Mouse (Mus musculus) induced T-regulatory cell, adult 2 months (primary cell): ENCODE data around the gene Rhbdd1.

ENCODE experiments used
- DNase-seq: peaks from one replicate; pipeline ENCODE4 v3.0.0-alpha.2; 2012; ENCODE audit warnings: low read depth

Gene Rhbdd1

DNA sequence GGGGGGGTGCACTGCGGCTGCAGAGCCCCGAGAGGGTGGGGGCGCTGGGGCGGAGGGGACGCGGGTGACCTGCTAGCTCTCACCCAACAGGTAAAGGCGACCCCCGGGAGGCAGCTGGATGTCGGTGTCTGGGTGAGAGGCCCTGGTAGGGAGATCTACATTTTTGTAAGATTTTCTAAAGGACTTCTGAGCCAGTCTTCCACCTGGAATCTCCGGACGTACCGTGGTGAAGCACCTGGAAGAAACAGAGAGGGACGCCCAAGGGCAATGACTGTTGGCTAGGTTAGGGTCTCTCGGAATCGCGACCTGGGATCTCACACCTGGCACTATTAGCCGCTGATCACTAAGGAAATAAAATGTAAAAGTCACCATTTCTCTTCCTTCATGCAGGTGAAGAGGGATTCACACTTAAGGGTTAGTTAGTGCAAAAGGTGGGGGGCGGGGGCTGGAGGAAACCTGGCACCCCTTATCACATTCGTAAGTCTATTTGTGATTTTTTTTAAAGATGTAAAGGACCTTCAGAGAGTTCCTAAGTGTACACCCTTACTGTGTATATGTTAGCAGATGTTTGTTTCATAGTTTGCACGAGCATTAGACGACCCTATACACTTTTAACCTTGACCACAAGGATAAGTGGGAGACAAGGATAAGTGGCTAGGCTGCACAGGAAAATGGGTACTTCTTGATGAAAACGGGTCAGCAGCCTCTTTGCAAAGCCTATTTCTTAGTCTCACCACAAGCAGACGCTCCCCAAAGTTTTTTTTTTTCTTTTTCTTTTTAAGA, 24.1 kb upstream of the Rhbdd1 start:
- no peak for DNase-seq

GRCm38 (mm10) chr1:82292771-82293170, 23.5 kb upstream of the Rhbdd1 start:
- peak; percentile 6 for DNase-seq

DNA sequence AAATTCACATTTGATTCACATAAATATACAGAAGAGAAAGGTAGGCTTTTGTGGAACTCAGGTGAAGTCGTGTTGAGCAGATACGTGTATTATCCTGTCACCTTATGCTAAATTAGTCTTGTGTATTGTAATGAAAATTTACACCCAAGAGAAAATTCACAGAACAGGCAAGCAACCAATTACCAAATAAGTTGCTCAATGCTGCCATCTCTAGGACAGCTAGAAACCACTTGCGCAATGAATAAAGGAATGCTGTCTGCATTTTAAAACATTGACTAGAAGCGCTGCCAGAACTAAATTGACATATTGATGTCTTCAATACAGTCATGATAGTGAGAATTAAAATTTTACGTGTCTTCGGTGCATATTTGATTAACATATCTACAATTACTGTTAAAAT, 22.1 kb upstream of the Rhbdd1 start:
- DNase-seq = peak; percentile 63

- DNase-seq = peak; percentile 18
Observed at GRCm38 (mm10) chr1:82298586-82298985, 17.7 kb upstream of the Rhbdd1 start.

DNA sequence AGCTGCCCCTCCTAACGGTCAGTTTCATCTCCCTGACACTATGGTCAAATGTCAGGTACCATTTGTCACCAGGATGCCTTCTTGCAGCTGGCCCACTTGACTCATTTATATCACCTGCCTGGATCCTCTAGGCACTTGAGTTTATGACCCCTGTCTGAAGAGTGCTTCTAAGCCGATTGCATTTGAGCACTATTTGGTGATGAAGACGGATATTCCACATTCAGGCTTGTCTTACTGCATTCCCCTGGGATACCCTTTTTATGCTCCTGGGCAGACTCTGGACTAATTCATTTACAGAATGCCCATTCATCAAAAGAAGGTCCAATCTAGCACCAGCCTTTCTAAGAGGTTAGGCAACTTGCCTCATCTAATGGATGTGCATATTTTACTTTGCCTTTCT, 11.8 kb upstream of the Rhbdd1 start:
- no peak for DNase-seq

GRCm38 (mm10) chr1:82316746-82317126, 484 bp downstream of the Rhbdd1 start:
- no peak for DNase-seq

DNA sequence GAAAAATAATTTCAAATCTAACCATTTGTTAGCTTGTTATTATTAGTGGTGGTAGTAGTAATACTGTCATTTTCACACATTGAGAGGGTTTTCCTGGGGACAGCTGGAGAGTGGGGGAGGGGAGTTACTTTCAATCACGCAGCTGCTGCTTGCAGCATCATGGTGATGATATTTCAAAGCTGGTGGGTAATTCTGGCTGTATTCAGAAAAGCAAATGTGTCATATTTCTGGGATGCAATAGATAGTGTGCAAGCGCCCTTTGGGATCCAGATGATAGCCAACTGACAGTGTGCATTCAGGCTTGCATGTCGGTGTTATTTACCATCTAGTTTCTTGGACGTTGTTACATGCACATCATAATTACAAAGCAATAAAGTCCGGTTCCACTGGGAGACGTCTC, 4.2 kb downstream of the Rhbdd1 start:
- no peak for DNase-seq

- no peak for DNase-seq
Observed at GRCm38 (mm10) chr1:82320864-82321263, 4.6 kb downstream of the Rhbdd1 start.

DNA sequence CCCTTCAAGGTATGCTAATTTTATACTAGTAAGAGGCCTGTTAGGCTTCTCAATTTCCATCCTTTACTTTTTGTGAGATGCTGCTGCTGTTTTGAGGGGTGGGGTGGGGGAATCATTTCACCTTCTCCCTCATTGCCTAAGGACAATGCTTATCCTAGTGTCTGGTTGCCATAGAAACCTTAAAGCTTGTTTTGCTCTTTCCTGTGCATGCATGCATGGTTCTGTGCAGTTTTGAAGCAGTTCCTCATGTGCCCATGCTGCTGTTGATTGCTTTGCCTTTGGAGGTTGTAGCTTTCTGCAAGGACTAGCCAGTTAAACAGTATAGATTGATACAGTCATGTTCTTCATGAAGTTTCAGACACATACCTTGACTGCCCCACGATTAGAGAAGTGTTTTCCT, 5.2 kb downstream of the Rhbdd1 start:
- no peak for DNase-seq

DNA sequence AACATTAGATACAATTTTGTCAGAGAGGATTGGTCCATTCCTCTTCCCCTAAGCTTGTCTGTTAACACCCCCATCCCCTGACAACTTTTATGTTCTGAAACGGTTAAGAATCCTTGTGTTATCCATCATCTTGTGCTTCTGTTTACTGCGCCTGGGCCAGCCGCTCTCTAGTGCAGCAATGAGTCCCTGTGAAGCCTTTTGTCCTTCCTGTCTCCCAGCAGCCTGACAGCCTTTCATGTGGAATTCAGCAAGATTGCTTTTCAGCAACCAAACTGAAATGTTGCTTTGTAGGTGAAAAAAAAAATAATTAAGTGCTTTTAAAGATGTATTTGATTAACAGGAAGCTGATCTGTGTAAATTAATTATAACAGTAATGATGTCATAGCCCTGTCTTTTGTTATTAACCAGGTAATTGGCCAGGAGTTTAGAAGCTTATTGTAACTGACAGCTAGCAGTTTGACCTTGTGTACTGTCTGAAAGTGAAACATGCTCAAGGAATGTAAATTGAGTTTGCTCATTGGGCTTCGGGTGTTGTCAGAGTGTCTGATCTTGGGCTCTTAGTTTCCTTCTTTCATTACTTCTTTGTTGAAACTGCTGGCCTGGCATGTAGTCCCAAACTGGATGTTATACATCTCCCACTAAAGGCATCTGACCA, 8.0 kb downstream of the Rhbdd1 start:
- DNase-seq = no peak

DNA sequence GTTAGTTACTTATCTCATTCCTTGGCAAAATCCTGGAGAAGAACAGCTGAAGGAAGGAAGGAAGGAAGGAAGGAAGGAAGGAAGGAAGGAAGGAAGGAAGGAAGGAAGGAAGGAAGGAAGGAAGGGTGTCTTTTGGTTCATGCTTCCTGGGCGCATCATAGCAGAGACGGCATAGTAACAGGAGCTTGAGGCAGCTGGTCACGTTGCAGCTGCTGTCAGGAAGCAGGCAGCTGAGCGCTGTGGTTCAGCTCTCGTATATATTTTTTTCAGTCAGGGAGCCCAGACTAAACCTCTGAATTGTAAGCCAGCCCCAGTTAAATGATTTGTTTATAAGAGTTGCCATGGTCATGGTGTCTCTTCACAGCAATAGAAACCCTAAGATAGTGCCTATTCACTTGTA, 9.9 kb downstream of the Rhbdd1 start:
- no peak for DNase-seq

- no peak for DNase-seq
Observed at GRCm38 (mm10) chr1:82328033-82328775, 12.0 kb downstream of the Rhbdd1 start.

DNA sequence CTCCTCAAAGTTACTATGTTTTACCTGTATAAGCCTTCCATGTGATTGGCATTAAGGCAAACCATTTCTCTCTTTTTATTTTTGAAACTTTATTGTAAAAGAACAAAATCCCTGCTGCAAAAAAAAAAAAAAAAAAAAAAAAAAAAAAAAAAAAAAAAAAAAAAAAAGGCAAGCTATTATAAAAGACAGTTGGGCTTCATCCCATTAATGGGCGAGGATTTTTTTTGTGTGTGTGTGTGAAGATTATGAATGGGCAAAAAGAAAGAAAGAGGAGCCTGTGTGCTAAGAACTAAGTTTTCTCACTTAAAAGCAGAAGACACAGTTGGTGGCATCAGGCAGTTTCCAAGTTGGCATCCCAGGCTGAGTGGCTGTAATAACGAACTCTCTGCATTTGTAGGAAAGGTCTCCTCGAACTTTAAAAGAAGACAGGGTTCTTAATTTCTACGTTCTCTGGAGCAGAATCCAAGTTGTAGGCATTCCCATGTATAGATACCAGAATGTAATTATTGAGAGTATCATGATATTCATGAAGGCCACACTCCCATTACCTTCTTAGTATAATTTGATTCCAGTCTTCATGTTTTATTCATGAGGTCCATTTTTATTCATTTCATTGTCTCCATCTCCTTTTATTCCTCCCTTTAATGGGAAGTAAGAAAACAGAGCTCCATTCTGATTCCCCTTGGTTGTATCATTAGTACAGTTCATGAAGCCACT, 13.1 kb downstream of the Rhbdd1 start:
- DNase-seq = no peak

DNA sequence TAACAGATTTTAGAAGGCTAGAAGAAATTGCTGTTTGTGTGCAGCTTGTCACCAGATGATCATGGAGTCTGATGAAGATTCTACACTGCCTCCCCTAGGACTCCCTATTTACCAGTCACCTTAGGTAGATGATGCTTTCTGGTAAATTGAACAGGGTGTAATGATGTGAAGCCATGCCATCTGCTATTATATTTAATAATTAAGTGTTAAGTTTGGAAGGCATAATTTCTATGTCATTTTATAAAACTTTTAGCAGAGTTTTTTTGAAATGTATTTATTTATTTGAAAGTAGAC, 13.6 kb downstream of the Rhbdd1 start:
- no peak for DNase-seq

DNA sequence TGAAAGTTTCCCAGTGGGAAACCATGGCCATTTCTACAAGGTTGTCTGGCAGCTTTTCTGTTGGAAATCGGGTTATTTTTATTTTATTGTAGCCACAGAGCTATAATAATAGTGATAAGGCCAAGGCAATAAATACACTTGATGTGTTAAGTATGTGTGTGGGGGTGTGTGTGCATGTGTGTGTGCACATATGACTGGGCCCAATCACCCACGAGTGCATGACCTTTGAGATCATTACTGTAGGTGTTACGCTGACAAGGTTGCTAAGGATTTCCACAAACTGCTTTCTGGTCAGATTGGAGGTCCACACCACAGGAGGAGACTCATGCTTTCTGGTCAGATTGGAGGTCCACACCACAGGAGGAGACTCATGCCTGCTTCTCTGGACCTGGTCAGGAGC, 18.3 kb downstream of the Rhbdd1 start:
- DNase-seq = no peak

- no peak for DNase-seq
Observed at GRCm38 (mm10) chr1:82353089-82353488, 36.8 kb downstream of the Rhbdd1 start.

GRCm38 (mm10) chr1:82353755-82354154, 37.5 kb downstream of the Rhbdd1 start:
- DNase-seq = no peak

- no peak for DNase-seq
Observed at GRCm38 (mm10) chr1:82358871-82359647, 42.8 kb downstream of the Rhbdd1 start.

DNA sequence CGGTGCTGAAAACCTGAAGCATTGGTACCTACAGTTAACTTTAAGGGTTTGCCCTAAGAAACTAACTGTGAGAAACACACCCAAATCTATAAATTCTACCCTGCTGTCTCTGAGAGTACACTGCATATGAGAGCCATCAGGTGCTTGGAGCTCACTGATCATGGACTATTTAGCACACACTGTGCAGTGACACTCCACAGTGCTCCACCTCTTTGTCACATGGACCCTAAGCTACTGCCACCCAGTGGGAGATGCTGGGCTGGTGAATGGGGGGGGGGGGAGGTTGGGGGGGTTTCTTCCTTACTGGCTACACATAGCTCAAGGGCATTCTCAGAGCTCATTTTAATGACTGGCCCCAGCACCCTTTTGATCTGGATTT, 43.4 kb downstream of the Rhbdd1 start:
- no peak for DNase-seq

GRCm38 (mm10) chr1:82361240-82361639, 45.0 kb downstream of the Rhbdd1 start:
- no peak for DNase-seq

- DNase-seq = no peak
Observed at GRCm38 (mm10) chr1:82362165-82362564, 45.9 kb downstream of the Rhbdd1 start.

- DNase-seq = no peak
Observed at GRCm38 (mm10) chr1:82364047-82364446, 47.8 kb downstream of the Rhbdd1 start.
